Mouse (Mus musculus): ENCODE results near the gene Slamf8. TPM values are rescaled to one million over a fixed set of nuclear protein-coding genes. Genes with fewer than 3 reads are reported as not detected.

The Slamf8 gene
- polyA plus RNA-seq (2012; rRNA removed), result 0.05 and 0.06 TPM in 2 replicates

GRCm38 (mm10) chr1:172590385-172590784 is at the start of gene Slamf8:
Gene Slamf8 (minus strand): TSS chr1:172590568.

DNA sequence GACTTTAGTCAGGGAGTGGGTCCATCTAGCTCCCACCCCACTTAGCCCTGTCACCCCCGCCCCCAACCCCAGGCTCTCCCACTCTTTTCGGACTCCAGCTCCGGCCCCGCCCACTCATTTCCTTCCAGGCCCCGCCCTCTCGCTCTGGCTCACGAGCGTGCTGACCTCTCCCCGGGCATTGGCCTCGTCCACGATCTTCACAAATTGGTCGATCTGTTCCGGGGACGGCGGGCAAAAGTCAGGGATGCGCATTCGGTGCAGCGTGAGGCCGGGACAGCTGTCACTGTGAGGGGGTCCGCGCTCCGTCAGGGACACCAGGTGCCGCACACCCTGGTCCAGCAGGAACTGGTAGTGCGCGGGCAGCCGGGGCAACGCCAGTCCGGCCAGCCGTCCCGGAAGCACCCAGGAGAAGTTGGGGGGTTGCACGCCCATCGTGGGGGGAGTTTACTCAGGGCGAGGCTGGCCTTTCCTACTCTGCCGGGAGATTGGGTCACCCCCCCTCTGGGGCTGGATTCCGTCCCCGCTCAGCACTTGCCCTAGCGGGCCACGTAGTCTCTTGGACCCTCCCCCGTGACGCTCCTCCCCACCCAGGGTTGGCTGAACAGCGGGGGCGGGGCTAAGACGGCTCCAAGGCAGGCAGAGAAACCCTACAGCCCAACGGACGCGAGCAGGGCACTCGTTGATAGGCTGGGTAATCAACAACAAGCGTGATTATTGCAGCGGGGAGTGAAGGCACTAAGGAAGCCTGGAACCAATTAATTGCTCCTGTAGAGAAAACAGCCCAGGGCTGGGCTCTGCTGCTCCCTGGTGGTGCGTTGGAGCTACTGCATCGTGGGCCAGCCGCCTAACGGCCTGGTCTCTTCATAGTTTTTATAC is 42.3 kb upstream of the Slamf8 start, which contains the start of gene Dusp23:
Gene Dusp23 (minus strand): TSS at position 512 of the 876 bp plus-strand sequence.

GRCm38 (mm10) chr1:172602326-172602725 is 12.0 kb upstream of the Slamf8 start, which contains the start of gene Fcrl6:
Gene Fcrl6 (minus strand): TSS chr1:172602551.

GRCm38 (mm10) chr1:172555638-172556037 is 34.7 kb downstream of the Slamf8 start, which contains the start of gene Vsig8:
Gene Vsig8 (plus strand): TSS chr1:172555938.

Other genes starting within 250 kb of the Slamf8 start
- 0.15 TPM in 2 replicates for gene Kcnj10, start 249.4 kb downstream of the Slamf8 start, polyA plus RNA-seq (2012; rRNA removed)
- 4.2 and 5.5 TPM in 2 replicates for gene Pigm, start 214.0 kb downstream of the Slamf8 start, polyA plus RNA-seq (2012; rRNA removed)
- gene Slamf9, start 115.2 kb downstream of the Slamf8 start, polyA plus RNA-seq (2012; rRNA removed), result 0.90 and 1.3 TPM in 2 replicates
- 1.5 and 1.6 TPM in 2 replicates for gene Igsf9, start 108.8 kb downstream of the Slamf8 start, polyA plus RNA-seq (2012; rRNA removed)
- gene Tagln2, start 90.5 kb downstream of the Slamf8 start, polyA plus RNA-seq (2012; rRNA removed), result 73.2 and 82.2 TPM in 2 replicates
- gene Cfap45, start 69.8 kb downstream of the Slamf8 start, polyA plus RNA-seq (2012; rRNA removed), result 0.23 and 0.29 TPM in 2 replicates
- 0.02 TPM in 1 of 2 replicates, not detected in the other for gene Vsig8, start 34.6 kb downstream of the Slamf8 start, polyA plus RNA-seq (2012; rRNA removed)
- not detected in 2 replicates for gene Fcrl6, start 12.0 kb upstream of the Slamf8 start, polyA plus RNA-seq (2012; rRNA removed)
- gene Dusp23, start 42.4 kb upstream of the Slamf8 start, polyA plus RNA-seq (2012; rRNA removed), result 3.6 and 3.7 TPM in 2 replicates
- gene Crp, start 107.5 kb upstream of the Slamf8 start, polyA plus RNA-seq (2012; rRNA removed), result 11.7 and 13.0 TPM in 2 replicates

All from liver, embryonic 14 days (tissue).